Mouse (Mus musculus) layer of hippocampus, adult 11-12 months (tissue): Measurements from ENCODE around the gene Rhbdf2.

Experiments used
- DNase-seq: peaks from one replicate; pipeline ENCODE4 v3.0.0; 2022; ENCODE audit warnings: low spot score

The Rhbdf2 gene

DNA sequence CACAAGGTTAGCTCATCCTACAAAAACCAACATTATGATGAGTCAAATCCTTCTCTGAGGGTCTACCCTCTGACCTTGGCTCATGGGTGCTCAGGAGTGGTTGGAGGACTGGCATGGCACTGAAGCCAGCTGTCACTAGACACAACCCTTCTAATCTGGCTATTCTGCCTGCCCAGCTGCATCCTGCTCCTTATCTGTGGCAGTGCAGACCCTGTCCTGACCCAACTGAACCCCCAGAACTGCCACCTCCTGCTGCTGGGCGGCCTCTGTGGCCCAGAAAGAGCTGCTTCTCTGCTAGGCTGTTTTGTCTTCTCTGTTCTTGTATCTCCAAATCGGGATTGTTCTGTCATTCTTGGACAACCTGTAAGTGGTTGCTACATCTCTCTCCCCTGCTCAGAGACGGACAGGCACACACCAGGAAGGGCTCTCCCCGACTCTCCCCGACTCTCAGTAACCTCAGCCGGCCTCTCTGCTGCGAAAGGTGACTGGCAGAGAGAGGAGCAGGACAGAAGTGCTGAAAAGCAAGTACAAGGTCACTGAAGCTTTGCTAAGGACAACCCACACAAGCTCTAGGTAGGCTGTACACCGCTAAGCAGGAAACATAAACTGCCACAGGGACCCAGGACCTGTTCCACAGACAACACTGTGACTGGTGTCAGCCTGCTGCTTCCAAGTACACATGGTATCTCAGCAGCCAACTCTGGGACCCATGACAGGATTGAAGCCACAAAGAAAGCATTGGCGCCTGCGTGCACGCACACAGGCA is 77.4 kb downstream of the Rhbdf2 start:
- no peak for DNase-seq

DNA sequence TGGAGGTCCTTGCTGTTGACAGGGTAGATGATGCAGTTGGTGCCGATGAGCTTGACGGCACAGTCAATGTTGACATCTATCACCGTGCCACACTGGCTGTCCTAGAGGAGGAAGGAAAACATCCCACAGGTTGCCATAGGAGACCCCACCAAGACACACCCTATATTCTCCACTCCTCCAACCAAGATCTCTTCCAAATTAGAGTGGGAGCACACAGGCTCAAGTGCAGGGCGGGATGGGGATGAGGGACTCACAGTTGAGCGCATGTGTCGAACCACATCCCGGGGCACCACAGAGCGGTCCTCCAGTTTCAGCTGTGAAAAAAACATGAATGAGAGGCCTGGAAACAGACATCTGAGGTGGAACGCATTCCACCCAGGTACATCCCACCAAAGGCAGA is 78.0 kb downstream of the Rhbdf2 start:
- no peak for DNase-seq
